Mouse (Mus musculus) megakaryocyte, embryonic 14.5 days (primary cell): ENCODE data around the gene Ess2.

ENCODE experiments used
- FLI1 ChIP-seq: IDR thresholded peaks from 2 replicates; pipeline ENCODE4 v1.6.1; 2012; ENCODE audit warnings: low read length, inconsistent platforms, mixed read lengths
- GATA1 ChIP-seq: IDR thresholded peaks from 3 replicates; pipeline ENCODE4 v1.6.1; 2012; ENCODE audit warnings: mixed read lengths, low read length, inconsistent platforms, borderline replicate concordance

- no peak for TF ChIP-seq GATA1
- TF ChIP-seq FLI1 = no peak
These were observed 40.5 kb upstream of the Ess2 start for GRCm38 (mm10) chr16:17951618-17952017.
